Mouse (Mus musculus) adrenal gland, postnatal 36 days (tissue): Measurements from ENCODE around the gene Mecom. TPM values are rescaled to one million over a fixed set of nuclear protein-coding genes. Genes with fewer than 3 reads are reported as not detected.
"Not testable (repeated sequence)": the region's sequence is repeated elsewhere in the genome, so short reads cannot be mapped to it uniquely, and the experiment has no call there.

Experiments
- DNase-seq, 2 experiments: peaks; one replicate each; pipeline ENCODE4 v3.0.0; 2021; ENCODE audit warnings: mixed read lengths in 1 of 2
- total RNA-seq, 2 experiments: library from RNA; stranded (reverse); gene quantifications; 2 replicates each; pipeline ENCODE4 v1.2.3; 2021

Mecom gene
- total RNA-seq, 2 experiments from 2014 or later = 6.4 TPM

DNA sequence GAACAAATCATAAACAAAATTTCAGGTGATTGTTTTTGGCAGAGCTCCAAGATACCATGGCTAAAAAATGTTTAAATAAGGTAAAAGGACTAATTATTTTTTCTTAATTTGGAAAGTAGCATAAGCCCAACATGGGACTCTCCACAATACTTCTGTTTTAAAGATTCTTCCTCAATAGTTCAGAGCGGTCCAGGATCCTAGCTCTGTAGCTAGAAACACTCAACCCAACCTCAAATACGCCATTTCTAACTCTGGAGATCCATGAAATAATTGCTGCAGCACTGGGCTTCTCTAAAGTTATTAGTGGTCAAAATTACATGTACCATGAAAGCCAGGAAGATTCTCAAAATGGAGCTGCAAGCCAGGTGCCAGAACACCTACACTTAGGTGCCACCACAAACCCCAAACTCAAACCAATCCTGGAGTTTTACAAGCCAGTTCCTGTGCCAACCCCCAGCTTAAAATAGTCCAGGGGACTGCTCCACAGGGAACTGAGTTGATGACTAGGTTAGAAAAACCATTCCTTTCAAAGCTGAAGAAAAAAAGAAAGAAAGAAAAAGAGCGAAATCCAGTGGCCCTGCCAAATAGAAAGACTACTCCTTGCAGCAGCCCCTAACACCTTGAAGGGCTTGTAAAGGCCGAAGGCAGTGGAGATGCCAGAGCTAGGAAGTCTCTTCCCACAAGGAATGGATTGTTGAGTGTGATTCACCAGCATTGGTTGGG, 102.4 kb downstream of the Mecom start:
- DNase-seq = no peak

DNA sequence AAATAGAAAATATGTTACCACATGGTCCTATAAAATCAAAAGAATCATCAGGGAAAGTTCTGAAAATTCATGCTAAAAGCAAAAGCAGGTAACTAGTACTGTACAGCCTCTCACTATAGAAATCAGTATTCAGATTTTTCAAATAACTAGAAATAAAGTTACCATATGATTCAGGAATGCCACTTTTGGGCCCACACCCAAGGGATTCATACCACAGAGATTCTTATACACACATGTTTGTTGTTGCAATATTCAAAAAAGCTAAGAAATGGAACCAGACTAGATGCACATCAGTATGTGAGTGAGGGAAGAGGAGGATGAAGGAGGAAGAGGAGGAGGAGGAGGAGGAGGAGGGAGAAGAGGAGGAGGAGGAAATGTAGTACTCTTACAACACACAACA, 106.2 kb downstream of the Mecom start:
- no peak for DNase-seq

DNA sequence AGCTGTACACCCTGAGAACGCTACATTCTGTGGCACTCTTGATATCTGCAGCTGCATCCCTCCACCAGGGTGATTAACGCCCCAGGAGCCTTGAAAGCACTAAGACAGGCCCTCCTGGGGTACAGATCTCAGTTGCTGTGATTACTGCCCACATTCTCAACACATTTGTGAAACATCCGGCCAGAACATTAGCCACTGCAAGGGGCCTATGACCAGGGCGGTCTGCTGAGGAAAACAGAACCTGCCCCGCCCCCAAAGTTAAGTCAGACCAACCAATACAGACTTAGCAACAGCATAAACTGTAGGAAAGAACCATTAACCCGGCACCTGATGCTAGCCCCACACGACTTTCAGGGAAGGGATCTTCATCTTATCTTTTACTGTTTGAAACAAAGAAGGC, 109.8 kb downstream of the Mecom start:
- no peak for DNase-seq

DNA sequence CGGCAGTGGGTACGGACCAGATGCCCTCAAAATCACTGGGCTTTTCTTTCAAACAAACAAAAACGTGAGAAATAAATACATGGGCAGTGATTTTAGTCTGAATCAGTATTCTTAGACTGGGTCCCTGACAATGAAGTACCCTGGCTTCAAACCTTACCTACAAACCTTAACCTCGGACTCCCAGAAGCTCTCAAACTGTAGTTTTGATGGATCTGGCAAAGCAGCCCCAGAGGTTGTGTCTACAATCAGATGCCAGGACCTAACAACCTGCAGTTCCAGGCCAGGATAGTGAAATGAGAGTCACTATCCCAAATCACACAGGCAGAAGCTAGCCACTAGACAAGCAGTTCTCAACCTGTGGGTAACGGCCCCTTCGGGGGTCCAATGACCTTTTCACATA, 111.2 kb downstream of the Mecom start:
- no peak for DNase-seq

DNA sequence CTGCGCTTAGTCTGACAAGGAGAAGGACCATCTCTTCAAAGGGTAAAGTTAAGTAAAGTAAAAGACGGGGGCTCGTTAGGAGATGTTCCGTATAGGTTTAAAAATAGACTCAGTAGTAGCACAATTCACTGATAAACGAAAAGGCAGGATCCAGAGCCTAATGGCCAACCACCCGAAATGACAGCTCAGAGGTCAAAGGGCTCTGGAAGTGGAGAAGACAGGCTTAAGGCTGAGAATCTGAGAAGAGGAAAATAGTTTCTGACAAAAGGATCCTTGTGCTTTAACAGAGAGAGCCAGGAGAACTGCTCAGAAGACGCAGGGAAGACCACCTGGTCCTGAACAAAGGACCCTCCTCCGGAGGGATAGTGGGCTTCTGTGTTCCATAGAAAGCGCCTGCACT, 111.7 kb downstream of the Mecom start:
- DNase-seq = no peak

DNA sequence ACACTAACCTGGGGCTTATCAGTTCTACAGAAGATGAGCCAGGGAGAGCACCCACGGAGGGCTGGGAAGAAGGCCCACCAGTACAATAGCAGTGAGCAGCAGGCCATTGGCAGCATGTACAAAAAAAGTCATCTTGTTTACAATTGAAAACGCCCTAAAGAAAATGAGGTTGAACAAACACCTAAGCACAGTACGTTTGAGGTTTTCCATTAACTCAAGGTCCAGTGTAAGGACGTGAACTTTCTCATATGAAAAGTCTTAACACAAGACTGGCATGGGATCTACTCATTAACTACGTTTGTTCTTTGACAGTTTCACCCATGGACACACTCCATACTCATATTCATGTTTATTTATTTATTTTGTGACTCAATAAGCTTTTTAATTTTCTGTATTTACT, 118.9 kb downstream of the Mecom start:
- no peak for DNase-seq

DNA sequence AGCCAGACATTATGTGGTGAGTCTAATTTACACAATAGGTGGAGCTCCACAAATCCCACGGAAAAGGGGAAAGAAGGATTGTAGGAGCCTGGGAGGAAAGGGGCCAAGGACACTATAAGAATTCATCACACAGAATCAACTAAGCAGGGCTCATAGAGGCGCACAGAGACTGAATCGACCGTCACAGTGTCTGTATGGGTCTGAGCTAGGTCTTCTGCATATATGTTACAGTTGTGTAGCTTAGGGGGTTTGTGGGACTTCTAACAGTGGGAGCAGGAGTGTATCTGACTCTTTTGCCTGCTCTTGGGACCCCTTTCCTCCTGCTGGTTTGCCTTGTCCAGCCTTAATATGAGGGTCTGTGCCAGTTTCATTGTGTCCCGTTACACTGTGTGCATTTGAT, 123.8 kb downstream of the Mecom start:
- DNase-seq = no peak

DNA sequence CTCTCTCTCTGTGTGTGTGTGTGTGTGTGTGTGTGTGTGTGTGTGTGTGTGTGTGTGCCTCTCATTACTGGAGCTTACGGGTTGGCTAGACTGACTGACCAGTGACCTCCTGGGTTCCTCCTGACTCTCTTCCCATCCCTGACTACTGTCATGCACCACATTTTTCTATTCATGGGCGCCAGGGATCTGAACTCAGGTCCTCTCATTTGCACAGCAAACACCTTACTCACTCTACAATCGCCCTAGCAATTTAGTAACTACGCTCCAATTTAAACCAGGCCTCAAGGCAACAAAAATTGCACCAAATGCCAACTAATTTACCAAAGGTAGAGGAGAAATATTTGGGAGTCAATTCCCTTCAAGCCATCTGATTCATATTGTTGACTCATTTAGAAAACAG, 125.9 kb downstream of the Mecom start:
- DNase-seq = not testable (repeated sequence)

DNA sequence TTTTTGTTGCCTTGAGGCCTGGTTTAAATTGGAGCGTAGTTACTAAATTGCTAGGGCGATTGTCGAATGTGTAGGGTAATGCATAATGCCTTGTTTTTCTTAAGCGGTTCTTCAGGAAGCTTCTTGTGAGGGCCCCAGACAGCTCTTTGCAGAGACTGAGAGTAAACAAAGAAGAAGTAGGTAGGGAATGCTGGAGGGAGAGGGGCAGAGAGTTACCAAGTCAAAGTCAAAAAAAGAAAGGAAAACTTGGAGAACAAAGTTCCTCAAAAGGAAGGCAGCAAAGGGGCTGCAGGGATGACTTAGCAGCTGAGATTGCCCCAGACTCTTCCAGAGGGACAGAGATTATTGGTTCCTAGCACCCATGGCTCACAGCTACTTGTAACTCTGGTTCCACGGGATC, 126.9 kb downstream of the Mecom start:
- no peak for DNase-seq

DNA sequence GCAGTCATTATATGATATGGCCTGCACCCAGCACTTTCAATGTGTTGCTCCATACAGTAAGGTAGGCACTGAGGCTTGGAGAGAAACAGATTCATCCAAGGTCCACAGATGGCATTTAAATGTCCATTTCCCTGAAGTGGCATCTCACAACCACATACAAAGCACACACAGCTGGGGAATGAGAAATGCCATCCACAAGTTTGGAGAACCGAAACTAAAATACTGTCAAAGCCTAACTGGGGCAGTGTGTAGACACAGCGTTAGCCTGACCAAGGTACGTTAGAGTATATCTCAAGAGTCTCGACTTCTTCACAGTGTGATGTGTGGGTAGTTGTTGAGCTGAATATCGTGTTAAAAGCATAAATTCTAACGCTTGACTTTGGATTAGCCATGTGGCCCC, 133.6 kb downstream of the Mecom start:
- DNase-seq = no peak

DNA sequence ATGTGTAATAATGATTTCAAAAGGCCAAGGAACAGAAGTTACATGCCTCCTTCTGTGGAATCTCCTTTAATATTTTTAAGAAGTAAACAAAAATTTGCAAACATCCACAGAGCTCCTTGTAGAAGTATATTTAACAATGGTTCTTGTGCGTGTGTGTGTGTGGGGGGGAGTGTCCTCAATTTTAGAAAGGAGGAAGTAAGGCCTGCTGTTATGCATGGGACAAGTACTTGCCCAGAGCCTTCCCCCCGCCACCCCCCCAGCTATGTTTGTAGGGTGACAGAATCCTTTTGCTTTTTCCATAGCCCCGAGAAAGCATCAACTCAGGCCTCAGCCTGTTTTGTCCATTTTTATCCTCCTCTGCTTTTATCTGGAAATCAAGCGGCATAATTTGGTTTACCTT, 137.0 kb downstream of the Mecom start:
- no peak for DNase-seq

DNA sequence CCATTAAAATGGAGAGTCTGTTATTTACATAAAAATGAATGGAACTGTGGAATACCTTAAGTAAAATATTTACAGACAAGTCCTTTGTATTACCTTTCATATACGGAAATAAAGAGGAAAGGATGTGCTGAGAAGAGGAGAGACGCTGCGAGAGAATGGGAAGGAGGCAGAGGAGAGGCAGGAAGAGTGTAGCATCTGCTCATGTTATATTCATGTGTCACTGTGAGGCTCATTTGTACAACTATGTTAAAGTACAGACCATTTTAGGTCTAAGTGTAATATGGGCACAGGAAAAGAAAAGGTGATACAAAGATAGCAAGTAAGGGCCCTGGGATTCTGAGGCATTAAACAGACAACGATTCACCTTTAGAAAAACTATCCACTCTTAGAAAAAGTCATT, 143.0 kb downstream of the Mecom start:
- DNase-seq = no peak

DNA sequence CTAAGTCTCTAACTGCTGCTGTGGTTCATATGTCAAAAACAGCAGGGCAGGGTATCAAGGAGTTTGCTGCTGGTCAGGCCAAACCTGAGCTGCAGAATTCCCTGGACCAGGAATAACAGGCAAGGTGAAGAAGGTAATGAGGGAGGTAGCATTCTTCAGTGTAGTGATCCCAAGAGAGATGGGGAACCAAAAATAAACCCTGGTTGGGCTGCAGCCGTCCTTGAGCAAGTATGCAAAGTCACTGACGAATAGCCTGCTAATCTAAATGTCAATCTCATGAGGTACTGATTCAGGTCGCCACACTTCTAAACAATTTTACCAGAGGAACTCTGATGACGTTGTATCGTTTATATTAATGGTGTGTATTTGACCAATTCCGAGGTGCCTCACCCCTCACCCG, 148.9 kb downstream of the Mecom start:
- no peak for DNase-seq

DNA sequence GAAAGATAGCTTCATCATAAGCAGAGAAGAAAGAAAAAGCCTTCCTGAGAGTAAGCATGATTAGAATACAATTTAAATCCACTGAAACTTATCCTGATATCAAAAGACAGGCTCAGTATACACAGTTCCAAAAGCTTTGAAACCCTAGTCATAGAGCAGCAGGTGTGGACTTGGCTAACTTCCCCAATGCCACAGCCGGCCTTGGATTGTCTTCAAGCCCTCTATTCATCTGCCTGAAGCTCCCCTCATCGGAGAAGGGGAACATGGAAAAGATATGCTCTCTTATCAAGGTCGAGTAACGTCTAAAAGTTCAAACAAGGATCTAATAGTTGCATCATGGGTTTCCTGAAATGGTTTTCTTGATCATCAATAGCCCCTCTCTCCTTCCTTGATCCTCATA, 152.9 kb downstream of the Mecom start:
- DNase-seq = no peak

DNA sequence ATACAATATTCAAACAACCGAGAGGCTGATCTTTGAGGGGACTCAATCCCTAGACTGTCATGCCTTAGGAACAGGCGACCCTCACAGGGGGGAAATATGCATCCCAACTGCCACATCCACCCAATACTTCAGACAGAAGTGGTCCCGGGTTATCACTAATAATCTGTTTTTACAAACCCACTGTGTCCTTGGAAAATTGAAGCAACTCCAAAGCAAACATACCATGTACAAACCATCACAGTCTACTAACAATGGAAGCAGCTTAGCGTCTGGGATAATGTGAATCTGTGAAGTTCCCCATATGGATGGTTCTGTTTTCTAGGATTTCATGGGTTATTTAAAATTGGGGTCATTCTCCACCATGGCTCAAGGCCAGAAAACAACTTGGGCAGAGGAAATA, 155.1 kb downstream of the Mecom start:
- no peak for DNase-seq

DNA sequence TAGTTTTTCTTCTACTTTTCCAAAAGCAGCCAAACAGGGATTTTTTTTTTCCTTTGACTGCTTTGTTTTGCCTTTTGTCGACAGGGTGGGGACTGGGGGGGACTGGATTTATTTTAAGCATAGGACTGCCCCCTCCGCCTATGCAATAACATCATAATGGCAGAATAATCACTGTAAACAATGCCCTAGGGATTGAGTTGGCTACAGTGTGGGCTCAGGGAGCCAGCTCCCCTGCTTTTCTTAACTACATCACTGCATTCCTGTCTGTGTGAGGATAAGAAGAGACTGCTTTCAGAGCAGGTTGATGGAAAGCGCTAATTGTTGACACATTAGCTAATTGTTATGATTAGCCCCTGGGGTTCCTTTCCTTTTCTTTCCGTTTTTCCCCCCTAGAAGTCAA, 155.6 kb downstream of the Mecom start:
- no peak for DNase-seq

DNA sequence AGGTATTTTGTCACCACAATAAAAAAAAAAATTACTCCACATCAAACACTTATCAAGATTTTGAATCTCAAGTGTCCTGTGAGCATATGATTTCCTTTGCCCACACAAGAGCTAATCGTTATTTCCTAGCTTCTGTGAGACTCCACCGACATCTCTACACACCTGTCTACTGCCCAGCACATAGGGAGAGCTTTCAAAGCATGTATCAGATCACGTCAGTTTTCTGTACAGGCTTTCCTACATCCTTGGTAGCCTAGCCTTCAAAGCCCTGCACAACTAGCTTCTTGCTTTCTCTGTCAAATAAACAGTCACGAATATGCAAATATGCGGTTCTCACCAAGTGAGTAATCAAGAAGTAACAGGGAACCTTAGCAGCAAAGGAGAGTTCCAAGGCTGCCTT, 157.5 kb downstream of the Mecom start:
- no peak for DNase-seq

DNA sequence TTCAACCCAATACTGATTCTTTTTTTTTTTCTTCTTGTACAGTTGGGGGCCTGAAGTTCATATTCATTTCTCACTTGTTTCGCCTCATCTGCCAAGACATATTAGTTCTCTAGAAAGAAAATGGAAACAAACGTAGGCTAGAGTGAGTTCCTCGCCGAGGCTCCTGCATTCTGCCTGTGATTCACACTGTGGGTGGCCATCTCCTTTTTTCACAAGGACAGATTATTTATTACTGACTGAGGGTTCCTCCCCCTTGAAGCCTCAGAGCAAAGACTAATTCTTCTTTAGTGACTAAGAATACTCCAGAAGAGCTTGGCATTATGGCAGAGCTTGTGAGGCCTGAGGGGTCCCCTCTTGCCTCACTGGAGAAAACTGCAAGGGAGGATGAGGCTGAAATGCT, 167.5 kb downstream of the Mecom start:
- peak in 1 of 2 experiments; percentile 32 for DNase-seq

DNA sequence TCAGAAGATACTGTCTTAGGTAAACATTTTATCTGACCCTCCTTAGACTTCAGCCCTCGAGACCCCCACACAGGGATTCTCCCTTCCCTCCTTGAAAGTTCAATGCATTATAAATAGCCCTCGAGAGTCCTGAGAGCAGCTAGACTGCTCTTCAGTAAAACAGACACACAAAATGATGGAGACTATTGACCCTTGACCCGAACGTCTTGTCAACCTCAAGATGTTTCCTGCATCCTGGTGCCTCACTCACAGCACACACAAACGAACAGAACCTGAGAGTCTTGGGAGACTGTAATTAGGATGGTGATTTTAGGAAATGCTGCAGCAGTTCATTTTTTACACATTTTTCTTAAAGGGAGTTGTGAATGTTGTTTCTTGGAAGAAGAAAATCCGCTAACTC, 168.5 kb downstream of the Mecom start:
- no peak for DNase-seq

DNA sequence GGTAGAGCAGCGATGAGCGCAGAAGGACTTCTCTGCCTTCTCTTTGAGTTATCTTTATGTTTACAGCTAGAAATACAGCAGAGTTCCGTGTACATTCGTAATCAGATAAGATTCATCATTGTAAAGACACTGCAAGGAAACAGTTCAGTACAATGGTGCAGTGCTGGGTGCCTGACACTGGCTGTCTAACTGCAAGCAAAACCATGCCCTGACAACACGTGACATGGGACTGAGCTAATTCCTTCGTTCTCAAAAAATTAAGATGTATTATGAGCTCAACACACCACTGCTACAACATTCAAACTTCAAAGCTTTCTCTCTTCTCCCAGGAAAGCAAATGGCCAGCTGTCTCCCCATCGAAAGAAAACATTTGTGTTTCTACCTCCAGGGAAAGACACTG, 176.3 kb downstream of the Mecom start:
- no peak for DNase-seq

DNA sequence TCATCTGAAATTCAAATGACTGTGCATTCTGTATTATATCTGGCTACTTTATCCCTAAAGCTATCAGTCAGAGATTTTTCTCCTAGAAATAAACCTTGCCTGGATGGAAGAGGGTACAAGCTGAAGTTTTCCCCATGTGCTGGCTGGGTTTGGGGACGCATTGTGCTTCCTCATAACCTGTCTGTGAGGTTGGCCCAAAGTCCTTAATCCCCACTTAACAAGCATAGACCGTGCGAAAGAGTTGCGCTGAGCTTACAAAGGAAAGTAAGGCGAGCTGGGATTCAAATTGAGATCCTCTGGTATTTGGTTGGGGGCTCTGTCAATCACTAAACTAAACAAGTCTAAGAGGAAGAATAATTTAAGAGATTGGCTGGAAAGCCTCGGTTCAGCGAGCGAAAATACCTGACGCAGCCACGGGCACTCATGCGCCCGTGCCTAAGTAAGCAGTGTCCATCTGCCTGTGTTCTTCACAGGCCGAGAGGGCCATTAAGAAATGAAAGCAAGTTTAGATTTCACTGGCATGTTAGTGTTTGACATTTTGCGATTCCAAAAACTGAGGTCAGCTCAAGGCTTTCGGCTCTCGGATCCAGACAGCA, 176.8 kb downstream of the Mecom start:
- no peak for DNase-seq

DNA sequence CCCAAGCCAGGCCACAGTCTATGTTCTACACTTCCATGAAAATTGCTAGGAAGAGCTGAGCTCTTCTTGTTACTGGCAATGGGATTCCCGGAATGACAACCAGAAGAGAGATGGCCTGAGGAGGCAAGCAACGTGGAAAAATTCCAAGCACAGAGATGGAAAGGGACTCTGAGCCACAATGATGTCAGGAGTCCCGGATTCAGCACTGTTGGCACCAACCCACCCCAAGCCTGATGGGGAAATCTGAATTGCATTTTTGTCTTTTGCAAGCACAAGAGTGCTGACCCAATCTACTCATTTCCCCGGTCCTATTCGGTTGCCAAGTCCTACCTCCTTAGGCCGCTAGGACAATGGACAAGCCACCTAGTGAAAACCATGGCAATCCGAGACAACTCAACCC, 181.2 kb downstream of the Mecom start:
- peak; percentile 12 to 28 for DNase-seq

DNA sequence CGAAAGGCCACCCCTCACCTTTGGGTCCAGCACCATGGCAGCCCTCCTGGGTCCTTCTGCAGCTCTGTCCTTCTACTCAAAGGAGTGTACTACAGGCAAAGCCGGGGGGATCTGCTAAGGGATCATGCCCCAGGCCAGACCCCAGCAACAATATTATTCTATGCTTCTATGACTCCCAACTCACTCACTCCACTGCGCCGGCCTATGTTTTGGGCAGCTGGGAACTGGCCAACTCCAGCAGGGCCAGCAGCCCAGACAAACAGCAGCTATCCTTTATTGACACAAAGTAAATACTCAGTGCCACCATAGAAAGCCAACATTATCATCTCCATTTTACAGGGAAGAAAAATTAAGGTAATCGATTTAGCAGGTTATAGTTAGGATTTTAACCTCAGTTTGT, 186.6 kb downstream of the Mecom start:
- DNase-seq = no peak
